Mouse (Mus musculus): Measurements from ENCODE around the gene Pde8b. TPM values are rescaled to one million over a fixed set of nuclear protein-coding genes. Genes with fewer than 3 reads are reported as not detected.

Gene Pde8b
- polyA plus RNA-seq, 1 experiment from 2014 or later, result 0.40 TPM

- Histone ChIP-seq H3K9ac (ENCODE audit: low read depth, low read length) (no peak overlapping the region), H3K4me1 (ENCODE audit: control insufficient read depth, low read depth, low read length) (no peaks in the 10 kb centered on the region), H3K27ac (ENCODE audit: low read length) (no peak overlapping the region), H3K4me2 (ENCODE audit: low read depth, low read length) (no peak overlapping the region), H3K36me3 (ENCODE audit: control insufficient read depth, insufficient read depth) (no peaks in the 10 kb centered on the region), H3K4me3 (ENCODE audit: low read depth, low read length) (no peak overlapping the region), H3K27me3 (ENCODE audit: control insufficient read depth, insufficient read depth, low read depth, low read length) (no peaks in the 10 kb centered on the region), H3K9me3 (replicated peaks; ENCODE audit: control insufficient read depth, low read length) (no peaks in the 10 kb centered on the region)
- no peak for ATAC-seq (ENCODE audit: low read depth)
- 61% methylated on average over 4 of the region's 4 CpGs for WGBS (ENCODE audit: insufficient replicate concordance)
These were observed 191.3 kb downstream of the Pde8b start for GRCm38 (mm10) chr13:95058885-95059284.

- no peaks in the 10 kb centered on the region for H3K36me3 ChIP-seq (ENCODE audit: control insufficient read depth, insufficient read depth)
- H3K27me3 ChIP-seq (ENCODE audit: control insufficient read depth, insufficient read depth, low read depth, low read length), result no peaks in the 10 kb centered on the region
- H3K4me1 ChIP-seq (ENCODE audit: control insufficient read depth, low read depth, low read length), result no peaks in the 10 kb centered on the region
- no peak for ATAC-seq (ENCODE audit: low read depth)
- H3K9ac ChIP-seq (ENCODE audit: low read depth, low read length), result no peak overlapping the region
- no peaks in the 10 kb centered on the region for H3K9me3 ChIP-seq (replicated peaks; ENCODE audit: control insufficient read depth, low read length)
- no peak overlapping the region for H3K4me3 ChIP-seq (ENCODE audit: low read depth, low read length)
- H3K4me2 ChIP-seq (ENCODE audit: low read depth, low read length), result no peak overlapping the region
- H3K27ac ChIP-seq (ENCODE audit: low read length), result no peak overlapping the region
- WGBS (ENCODE audit: insufficient replicate concordance), result 67% methylated on average over 11 of the region's 11 CpGs
These were observed 193.4 kb downstream of the Pde8b start for GRCm38 (mm10) chr13:95056501-95057280.

GRCm38 (mm10) chr13:95055742-95056388 lies 194.3 kb downstream of the Pde8b start:
- no peak for ATAC-seq (ENCODE audit: low read depth)
- Histone ChIP-seq H3K27ac (ENCODE audit: low read length) (no peak overlapping the region), H3K4me1 (ENCODE audit: control insufficient read depth, low read depth, low read length) (no peaks in the 10 kb centered on the region), H3K36me3 (ENCODE audit: control insufficient read depth, insufficient read depth) (no peaks in the 10 kb centered on the region), H3K27me3 (ENCODE audit: control insufficient read depth, insufficient read depth, low read depth, low read length) (no peaks in the 10 kb centered on the region), H3K4me2 (ENCODE audit: low read depth, low read length) (no peak overlapping the region), H3K9ac (ENCODE audit: low read depth, low read length) (no peak overlapping the region), H3K4me3 (ENCODE audit: low read depth, low read length) (no peak overlapping the region), H3K9me3 (replicated peaks; ENCODE audit: control insufficient read depth, low read length) (no peaks in the 10 kb centered on the region)
- WGBS (ENCODE audit: insufficient replicate concordance), result 68% methylated on average over 1 of the region's 1 CpGs

GRCm38 (mm10) chr13:95052421-95052820 lies 197.7 kb downstream of the Pde8b start:
- Histone ChIP-seq H3K27me3 (ENCODE audit: control insufficient read depth, insufficient read depth, low read depth, low read length) (no peaks in the 10 kb centered on the region), H3K9me3 (replicated peaks; ENCODE audit: control insufficient read depth, low read length) (no peaks in the 10 kb centered on the region), H3K4me1 (ENCODE audit: control insufficient read depth, low read depth, low read length) (no peaks in the 10 kb centered on the region), H3K36me3 (ENCODE audit: control insufficient read depth, insufficient read depth) (no peaks in the 10 kb centered on the region), H3K27ac (ENCODE audit: low read length) (no peak overlapping the region), H3K4me3 (ENCODE audit: low read depth, low read length) (no peak overlapping the region), H3K4me2 (ENCODE audit: low read depth, low read length) (no peak overlapping the region), H3K9ac (ENCODE audit: low read depth, low read length) (no peak overlapping the region)
- ATAC-seq (ENCODE audit: low read depth), result no peak
- 69% methylated on average over 3 of the region's 3 CpGs for WGBS (ENCODE audit: insufficient replicate concordance)

GRCm38 (mm10) chr13:95050398-95050797 lies 199.7 kb downstream of the Pde8b start:
- Histone ChIP-seq H3K27ac (ENCODE audit: low read length) (no peak overlapping the region), H3K4me3 (ENCODE audit: low read depth, low read length) (no peak overlapping the region), H3K36me3 (ENCODE audit: control insufficient read depth, insufficient read depth) (no peaks in the 10 kb centered on the region), H3K4me1 (ENCODE audit: control insufficient read depth, low read depth, low read length) (no peaks in the 10 kb centered on the region), H3K9me3 (replicated peaks; ENCODE audit: control insufficient read depth, low read length) (no peaks in the 10 kb centered on the region), H3K4me2 (ENCODE audit: low read depth, low read length) (no peak overlapping the region), H3K9ac (ENCODE audit: low read depth, low read length) (no peak overlapping the region), H3K27me3 (ENCODE audit: control insufficient read depth, insufficient read depth, low read depth, low read length) (no peaks in the 10 kb centered on the region)
- WGBS (ENCODE audit: insufficient replicate concordance), result 62% methylated on average over 4 of the region's 4 CpGs
- ATAC-seq (ENCODE audit: low read depth), result no peak

GRCm38 (mm10) chr13:95044108-95044507 lies 206.0 kb downstream of the Pde8b start:
- Histone ChIP-seq H3K4me2 (ENCODE audit: low read depth, low read length) (no peak overlapping the region), H3K9ac (ENCODE audit: low read depth, low read length) (no peak overlapping the region), H3K4me3 (ENCODE audit: low read depth, low read length) (no peak overlapping the region), H3K27me3 (ENCODE audit: control insufficient read depth, insufficient read depth, low read depth, low read length) (no peaks in the 10 kb centered on the region), H3K4me1 (ENCODE audit: control insufficient read depth, low read depth, low read length) (no peaks in the 10 kb centered on the region), H3K9me3 (replicated peaks; ENCODE audit: control insufficient read depth, low read length) (no peaks in the 10 kb centered on the region), H3K27ac (ENCODE audit: low read length) (no peak overlapping the region), H3K36me3 (ENCODE audit: control insufficient read depth, insufficient read depth) (no peaks in the 10 kb centered on the region)
- ATAC-seq (ENCODE audit: low read depth), result no peak
- WGBS (ENCODE audit: insufficient replicate concordance), result 4% methylated on average over 1 of the region's 1 CpGs

GRCm38 (mm10) chr13:95040140-95040738 lies 209.9 kb downstream of the Pde8b start:
- Histone ChIP-seq H3K36me3 (ENCODE audit: control insufficient read depth, insufficient read depth) (no peaks in the 10 kb centered on the region), H3K27me3 (ENCODE audit: control insufficient read depth, insufficient read depth, low read depth, low read length) (no peaks in the 10 kb centered on the region), H3K9me3 (replicated peaks; ENCODE audit: control insufficient read depth, low read length) (no peaks in the 10 kb centered on the region), H3K9ac (ENCODE audit: low read depth, low read length) (no peak overlapping the region), H3K27ac (ENCODE audit: low read length) (no peak overlapping the region), H3K4me3 (ENCODE audit: low read depth, low read length) (no peak overlapping the region), H3K4me1 (ENCODE audit: control insufficient read depth, low read depth, low read length) (no peaks in the 10 kb centered on the region), H3K4me2 (ENCODE audit: low read depth, low read length) (no peak overlapping the region)
- 72% methylated on average over 9 of the region's 9 CpGs for WGBS (ENCODE audit: insufficient replicate concordance)
- ATAC-seq (ENCODE audit: low read depth), result no peak

- H3K27me3 ChIP-seq (ENCODE audit: control insufficient read depth, insufficient read depth, low read depth, low read length), result no peaks in the 10 kb centered on the region
- H3K9me3 ChIP-seq (replicated peaks; ENCODE audit: control insufficient read depth, low read length), result no peaks in the 10 kb centered on the region
- H3K27ac ChIP-seq (ENCODE audit: low read length), result no peak overlapping the region
- ATAC-seq (ENCODE audit: low read depth), result no peak
- H3K4me1 ChIP-seq (ENCODE audit: control insufficient read depth, low read depth, low read length), result no peaks in the 10 kb centered on the region
- H3K4me3 ChIP-seq (ENCODE audit: low read depth, low read length), result no peak overlapping the region
- H3K36me3 ChIP-seq (ENCODE audit: control insufficient read depth, insufficient read depth), result no peaks in the 10 kb centered on the region
- 36% methylated on average over 4 of the region's 4 CpGs for WGBS (ENCODE audit: insufficient replicate concordance)
- no peak overlapping the region for H3K9ac ChIP-seq (ENCODE audit: low read depth, low read length)
- H3K4me2 ChIP-seq (ENCODE audit: low read depth, low read length), result no peak overlapping the region
These were observed 211.9 kb downstream of the Pde8b start for GRCm38 (mm10) chr13:95038200-95038599.

- WGBS (ENCODE audit: insufficient replicate concordance), result 41% methylated on average over 2 of the region's 2 CpGs
- H3K4me2 ChIP-seq (ENCODE audit: low read depth, low read length), result no peak overlapping the region
- no peak for ATAC-seq (ENCODE audit: low read depth)
- no peak overlapping the region for H3K27ac ChIP-seq (ENCODE audit: low read length)
- no peak overlapping the region for H3K9ac ChIP-seq (ENCODE audit: low read depth, low read length)
- H3K4me3 ChIP-seq (ENCODE audit: low read depth, low read length), result no peak overlapping the region
- no peaks in the 10 kb centered on the region for H3K9me3 ChIP-seq (replicated peaks; ENCODE audit: control insufficient read depth, low read length)
- no peaks in the 10 kb centered on the region for H3K27me3 ChIP-seq (ENCODE audit: control insufficient read depth, insufficient read depth, low read depth, low read length)
- H3K36me3 ChIP-seq (ENCODE audit: control insufficient read depth, insufficient read depth), result no peaks in the 10 kb centered on the region
- H3K4me1 ChIP-seq (ENCODE audit: control insufficient read depth, low read depth, low read length), result no peaks in the 10 kb centered on the region
These were observed 215.4 kb downstream of the Pde8b start for GRCm38 (mm10) chr13:95034715-95035114.

Data from liver, embryonic 16.5 days (tissue).